Mouse (Mus musculus) hindbrain, embryonic 10.5 days (tissue): ENCODE measurements at regions not wholly inside any gene's neighbourhood (a gene's known extent, or its start where the extent isn't known, plus 50 kb on each side); places are given as distances from the start of the nearest gene placed in this dataset.

Experiments used
- DNase-seq: peaks from one replicate; pipeline ENCODE4 v3.0.0-alpha.2; 2017; ENCODE audit warnings: low spot score
- H3K27ac ChIP-seq: fragments of 300-500 bp; sonication (generic); 2 replicates; pipeline ENCODE4 v1.5.1; 2016; ENCODE audit warnings: mild to moderate bottlenecking, moderate library complexity
- H3K27me3 ChIP-seq: fragments of 300-500 bp; sonication (generic); 2 replicates; pipeline ENCODE4 v1.6.1; 2016; ENCODE audit warnings: mild to moderate bottlenecking; ENCODE audit not compliant: poor library complexity, insufficient read depth, severe bottlenecking
- H3K36me3 ChIP-seq: fragments of 300-500 bp; sonication (generic); 2 replicates; pipeline ENCODE4 v1.6.1; 2016; ENCODE audit warnings: mild to moderate bottlenecking, moderate library complexity
- H3K4me1 ChIP-seq: fragments of 300-500 bp; sonication (generic); replicated peaks from 2 replicates; pipeline ENCODE4 v1.6.1; 2016; ENCODE audit warnings: mild to moderate bottlenecking
- H3K4me3 ChIP-seq: fragments of 300-500 bp; sonication (generic); 2 replicates; pipeline ENCODE4 v1.5.1; 2016; ENCODE audit warnings: mild to moderate bottlenecking, moderate library complexity
- H3K9me3 ChIP-seq: fragments of 300-500 bp; sonication (generic); 2 replicates; pipeline ENCODE4 v1.6.1; 2016; ENCODE audit warnings: mild to moderate bottlenecking, moderate library complexity
- WGBS: fragments of 180-500 bp; shearing (Covaris S2); methylation state at CpG from one replicate; pipeline ENCODE4 v1.1.7; 2016; 5-methylcytosine and 5-hydroxymethylcytosine counted together

DNA sequence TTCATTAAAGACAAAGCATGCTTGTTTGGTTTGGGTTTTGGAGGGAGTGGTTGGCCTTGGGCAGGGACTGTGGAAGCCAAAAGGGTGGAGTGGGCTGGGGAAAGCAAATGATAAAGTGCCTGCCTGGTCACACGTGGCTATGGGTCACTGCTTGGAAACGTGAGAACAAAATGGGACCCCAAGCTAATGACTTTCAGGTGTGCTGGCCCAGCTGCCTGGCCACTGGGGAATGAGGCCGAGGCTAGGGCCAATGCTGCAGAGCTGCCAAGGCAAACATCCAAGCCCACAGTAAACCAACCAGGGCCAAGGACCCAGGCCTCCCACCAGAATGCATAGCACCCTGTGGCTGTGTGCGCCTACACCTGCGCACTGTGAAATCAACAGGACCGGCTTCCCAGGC lies 737.7 kb downstream of the Gm826 start:
- Histone ChIP-seq H3K9me3 (no peaks in the 10 kb centered on the region), H3K27ac (no peak overlapping the region), H3K4me1 (no peaks in the 10 kb centered on the region), H3K4me3 (no peak overlapping the region), H3K36me3 (no peaks in the 10 kb centered on the region), H3K27me3 (no peaks in the 10 kb centered on the region)
- DNase-seq = no peak
- 67% methylated on average over 6 of the region's 6 CpGs for WGBS

GRCm38 (mm10) chr2:159598080-159598479 lies 735.9 kb downstream of the Gm826 start:
- Histone ChIP-seq H3K27me3 (no peaks in the 10 kb centered on the region), H3K36me3 (no peaks in the 10 kb centered on the region), H3K4me1 (no peaks in the 10 kb centered on the region), H3K4me3 (no peak overlapping the region), H3K27ac (no peak overlapping the region), H3K9me3 (no peaks in the 10 kb centered on the region)
- DNase-seq = no peak
- 69% methylated on average over 3 of the region's 3 CpGs for WGBS

- DNase-seq = no peak
- Histone ChIP-seq H3K4me3 (no peak overlapping the region), H3K4me1 (peaks cover 5% of the 10 kb centered on the region), H3K9me3 (no peaks in the 10 kb centered on the region), H3K27ac (no peak overlapping the region), H3K36me3 (no peaks in the 10 kb centered on the region), H3K27me3 (no peaks in the 10 kb centered on the region)
- WGBS = 51% methylated on average over 3 of the region's 3 CpGs
These were observed 726.8 kb downstream of the Gm826 start for GRCm38 (mm10) chr2:159607191-159607590.

GRCm38 (mm10) chr2:159610451-159610850 lies 723.5 kb downstream of the Gm826 start:
- Histone ChIP-seq H3K36me3 (no peaks in the 10 kb centered on the region), H3K4me1 (peaks cover 5% of the 10 kb centered on the region), H3K4me3 (no peak overlapping the region), H3K9me3 (no peaks in the 10 kb centered on the region), H3K27me3 (no peaks in the 10 kb centered on the region), H3K27ac (no peak overlapping the region)
- DNase-seq = no peak
- WGBS = 82% methylated on average over 4 of the region's 4 CpGs

DNA sequence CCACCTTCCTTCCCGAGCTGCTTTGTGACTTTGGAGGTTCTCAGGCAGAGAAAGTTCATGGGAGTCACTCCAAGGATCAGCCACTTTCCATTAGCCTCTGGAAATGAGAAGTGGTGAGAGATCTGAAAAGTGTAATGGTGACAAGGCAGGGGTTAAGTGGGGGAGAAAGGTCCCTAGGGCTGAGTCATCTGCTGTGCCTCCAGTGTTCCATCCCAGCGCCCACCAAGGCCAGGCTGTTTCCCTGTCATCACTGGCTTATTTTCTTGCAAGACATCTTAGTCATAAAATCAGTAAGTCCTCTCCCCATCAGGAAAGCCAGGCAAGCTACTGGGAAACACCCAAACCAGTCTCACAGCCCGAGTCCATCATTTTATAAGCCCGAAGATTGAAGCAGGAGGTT lies 717.3 kb downstream of the Gm826 start:
- H3K36me3 ChIP-seq = no peaks in the 10 kb centered on the region
- no peaks in the 10 kb centered on the region for H3K9me3 ChIP-seq
- WGBS = 67% methylated on average over 4 of the region's 4 CpGs
- no peaks in the 10 kb centered on the region for H3K4me1 ChIP-seq
- H3K27me3 ChIP-seq = no peaks in the 10 kb centered on the region
- H3K27ac ChIP-seq = no peak overlapping the region
- no peak for DNase-seq
- no peak overlapping the region for H3K4me3 ChIP-seq

GRCm38 (mm10) chr2:159621261-159621660 lies 712.7 kb downstream of the Gm826 start:
- H3K4me3 ChIP-seq = no peak overlapping the region
- WGBS = 92% methylated on average over 6 of the region's 6 CpGs

DNA sequence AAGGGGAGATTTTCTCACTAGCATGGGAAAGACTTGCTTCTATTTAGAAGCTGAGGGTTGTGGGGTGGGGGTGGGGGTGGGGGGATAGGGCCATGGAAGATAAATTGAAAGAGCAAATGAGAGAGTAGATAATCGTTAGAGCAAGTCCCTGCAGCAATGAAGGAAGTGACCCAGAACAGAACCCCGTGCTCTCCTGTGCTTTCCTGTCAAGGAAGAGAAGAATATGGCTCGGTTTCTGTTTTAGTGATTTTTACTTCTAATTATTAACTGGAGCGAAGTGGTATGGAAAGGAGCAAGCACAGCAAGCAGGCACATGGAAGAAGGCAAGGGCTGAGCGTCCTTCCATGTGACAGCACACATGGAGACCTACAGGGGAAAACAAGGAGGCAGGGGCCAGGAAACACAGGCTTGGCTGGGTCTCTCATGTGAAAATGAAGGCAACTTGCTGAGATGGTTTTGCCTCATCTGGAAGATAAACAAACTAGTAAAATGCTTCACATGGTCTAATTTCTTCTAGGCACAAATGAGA lies 711.8 kb downstream of the Gm826 start:
- Histone ChIP-seq H3K36me3 (no peaks in the 10 kb centered on the region), H3K27me3 (no peaks in the 10 kb centered on the region), H3K27ac (no peak overlapping the region), H3K4me3 (no peak overlapping the region), H3K4me1 (0 out of 2 replicates have a peak, but pooled peaks cover 3% of the 10 kb centered on the region), H3K9me3 (no peaks in the 10 kb centered on the region)
- WGBS = 52% methylated on average over 5 of the region's 5 CpGs
- DNase-seq = no peak

More at GRCm38 (mm10) chr2:159621261-159621660, 712.7 kb downstream of the Gm826 start:
- Histone ChIP-seq H3K4me1 (0 out of 2 replicates have a peak, but pooled peaks cover 3% of the 10 kb centered on the region), H3K36me3 (no peaks in the 10 kb centered on the region), H3K9me3 (no peaks in the 10 kb centered on the region), H3K27me3 (no peaks in the 10 kb centered on the region), H3K27ac (no peak overlapping the region)
- no peak for DNase-seq

- WGBS = 62% methylated on average over 1 of the region's 1 CpGs
- no peaks in the 10 kb centered on the region for H3K27me3 ChIP-seq
- H3K27ac ChIP-seq = no peak overlapping the region
- no peaks in the 10 kb centered on the region for H3K36me3 ChIP-seq
- DNase-seq = no peak
- 0 out of 2 replicates have a peak, but pooled peaks cover 3% of the 10 kb centered on the region for H3K4me1 ChIP-seq
- no peak overlapping the region for H3K4me3 ChIP-seq
- H3K9me3 ChIP-seq = no peaks in the 10 kb centered on the region
These were observed 708.7 kb downstream of the Gm826 start for GRCm38 (mm10) chr2:159625306-159625705.

DNA sequence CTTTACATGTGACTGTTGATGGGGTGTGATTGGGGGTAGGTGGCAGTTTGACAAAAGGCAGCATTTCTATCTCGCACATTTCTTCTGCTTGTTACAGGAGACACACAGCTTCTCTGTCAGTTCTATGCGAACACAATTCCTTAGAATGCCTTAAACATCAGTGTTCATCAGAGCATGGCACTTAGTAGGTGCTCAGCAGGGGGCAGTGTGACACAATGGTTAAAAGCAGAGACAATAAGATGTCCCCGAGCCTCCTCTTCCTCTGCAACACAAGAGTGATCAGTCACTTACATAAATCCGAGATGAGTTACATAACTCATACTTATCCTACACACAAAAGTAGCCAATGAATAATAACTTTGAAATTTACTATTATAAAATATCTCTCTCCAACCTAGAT lies 688.1 kb downstream of the Gm826 start:
- peak; percentile 7 for DNase-seq
- Histone ChIP-seq H3K27ac (no peak overlapping the region), H3K36me3 (no peaks in the 10 kb centered on the region), H3K9me3 (no peaks in the 10 kb centered on the region), H3K4me3 (no peak overlapping the region), H3K4me1 (no peaks in the 10 kb centered on the region), H3K27me3 (no peaks in the 10 kb centered on the region)
- 47% methylated on average over 4 of the region's 4 CpGs for WGBS

- Histone ChIP-seq H3K4me1 (no peaks in the 10 kb centered on the region), H3K4me3 (no peak overlapping the region), H3K27ac (no peak overlapping the region), H3K27me3 (no peaks in the 10 kb centered on the region), H3K36me3 (no peaks in the 10 kb centered on the region), H3K9me3 (no peaks in the 10 kb centered on the region)
- 90% methylated on average over 2 of the region's 2 CpGs for WGBS
- DNase-seq = no peak
These were observed 687.4 kb downstream of the Gm826 start for GRCm38 (mm10) chr2:159646595-159646994.

GRCm38 (mm10) chr2:159652243-159652642 lies 681.7 kb downstream of the Gm826 start:
- no peak for DNase-seq
- Histone ChIP-seq H3K4me1 (no peaks in the 10 kb centered on the region), H3K36me3 (no peaks in the 10 kb centered on the region), H3K27me3 (no peaks in the 10 kb centered on the region), H3K27ac (no peak overlapping the region), H3K9me3 (no peaks in the 10 kb centered on the region), H3K4me3 (no peak overlapping the region)
- WGBS = 89% methylated on average over 3 of the region's 3 CpGs

GRCm38 (mm10) chr2:159676845-159677244 lies 657.1 kb downstream of the Gm826 start:
- H3K4me1 ChIP-seq = no peaks in the 10 kb centered on the region
- no peak for DNase-seq
- no peaks in the 10 kb centered on the region for H3K36me3 ChIP-seq
- no peaks in the 10 kb centered on the region for H3K9me3 ChIP-seq
- no peak overlapping the region for H3K27ac ChIP-seq
- WGBS = 48% methylated on average over 3 of the region's 3 CpGs
- no peak overlapping the region for H3K4me3 ChIP-seq
- no peaks in the 10 kb centered on the region for H3K27me3 ChIP-seq

GRCm38 (mm10) chr2:159680641-159681040 lies 653.3 kb downstream of the Gm826 start:
- WGBS = 75% methylated on average over 1 of the region's 1 CpGs
- no peak overlapping the region for H3K27ac ChIP-seq

GRCm38 (mm10) chr2:159703100-159703499 lies 630.9 kb downstream of the Gm826 start:
- H3K4me3 ChIP-seq = no peak overlapping the region
- no peaks in the 10 kb centered on the region for H3K4me1 ChIP-seq
- no peaks in the 10 kb centered on the region for H3K36me3 ChIP-seq
- peaks cover 4% of the 10 kb centered on the region; the same call in 1 of the 2 replicates for H3K9me3 ChIP-seq
- H3K27ac ChIP-seq = no peak overlapping the region
- 76% methylated on average over 3 of the region's 3 CpGs for WGBS
- H3K27me3 ChIP-seq = no peaks in the 10 kb centered on the region
- DNase-seq = no peak

More at GRCm38 (mm10) chr2:159680641-159681040, 653.3 kb downstream of the Gm826 start:
- no peaks in the 10 kb centered on the region for H3K4me1 ChIP-seq
- no peaks in the 10 kb centered on the region for H3K36me3 ChIP-seq
- no peak overlapping the region for H3K4me3 ChIP-seq
- no peak for DNase-seq
- no peaks in the 10 kb centered on the region for H3K9me3 ChIP-seq
- H3K27me3 ChIP-seq = no peaks in the 10 kb centered on the region
